Mouse (Mus musculus) forebrain, embryonic 14.5 days (tissue): ENCODE results near the gene Pank2. TPM values are rescaled to one million over a fixed set of nuclear protein-coding genes. Genes with fewer than 3 reads are reported as not detected.
"Not testable (repeated sequence)": the region's sequence is repeated elsewhere in the genome, so short reads cannot be mapped to it uniquely, and the experiment has no call there.

Experiments
- ATAC-seq: fragments of 200-750 bp; cut with Nextera tagmentation; 2 replicates; pipeline ENCODE4 v1.8.0; 2017; ENCODE audit warnings: mild to moderate bottlenecking, moderate library complexity
- DNase-seq: peaks from one replicate; pipeline ENCODE4 v3.0.0-alpha.2; 2015; ENCODE audit warnings: low spot score
- H3K27ac ChIP-seq: fragments of 300-500 bp; sonication (generic); 2 replicates; pipeline ENCODE4 v1.5.1; 2014; ENCODE audit warnings: low read depth, mild to moderate bottlenecking, control low read depth, low read length, moderate library complexity
- H3K27me3 ChIP-seq: fragments of 300-500 bp; sonication (generic); replicated peaks from 2 replicates; pipeline ENCODE4 v1.6.1; 2014; ENCODE audit warnings: low read length, control low read depth, mixed read lengths; ENCODE audit not compliant: control insufficient read depth, insufficient read depth
- H3K36me3 ChIP-seq: fragments of 300-500 bp; sonication (generic); 2 replicates; pipeline ENCODE4 v1.6.1; 2014; ENCODE audit warnings: low read length, control low read depth; ENCODE audit not compliant: control insufficient read depth, insufficient read depth
- H3K4me1 ChIP-seq: fragments of 300-500 bp; sonication (generic); 2 replicates; pipeline ENCODE4 v1.6.1; 2014; ENCODE audit warnings: antibody characterized with exemption, low read length, control low read depth; ENCODE audit not compliant: control insufficient read depth, insufficient read depth
- H3K4me2 ChIP-seq: fragments of 300-500 bp; sonication (generic); 2 replicates; pipeline ENCODE4 v1.6.1; 2014; ENCODE audit warnings: mild to moderate bottlenecking, control low read depth, low read length
- H3K4me3 ChIP-seq: fragments of 300-500 bp; sonication (generic); 2 replicates; pipeline ENCODE4 v1.5.1; 2014; ENCODE audit warnings: low read depth, low read length, control low read depth
- H3K9ac ChIP-seq: fragments of 300-500 bp; sonication (generic); 2 replicates; pipeline ENCODE4 v1.6.1; 2014; ENCODE audit warnings: mild to moderate bottlenecking, low read length, control low read depth, moderate library complexity
- H3K9me3 ChIP-seq: fragments of 300-500 bp; sonication (generic); replicated peaks from 2 replicates; pipeline ENCODE4 v1.6.1; 2016; ENCODE audit warnings: low read length, control low read depth, mixed read lengths; ENCODE audit not compliant: control insufficient read depth
- WGBS: fragments of 180-500 bp; shearing (Covaris S2); extraction: QIAGEN DNeasy Blood & Tissue Kit; methylation state at CpG from one replicate; pipeline ENCODE4 v1.1.7; 2014; 5-methylcytosine and 5-hydroxymethylcytosine counted together
- polyA plus RNA-seq: library from polyadenylated mRNA; unstranded; fragments of >200 nt; fragmentation: Nextera tagmentation; extraction: Ambion mirVana; gene quantifications from 2 replicates; pipeline ENCODE4 v1.2.1, GENCODE M21; 2014

Gene Pank2
- polyA plus RNA-seq, 1 experiment from 2014 or later, result 29.4 TPM

DNA sequence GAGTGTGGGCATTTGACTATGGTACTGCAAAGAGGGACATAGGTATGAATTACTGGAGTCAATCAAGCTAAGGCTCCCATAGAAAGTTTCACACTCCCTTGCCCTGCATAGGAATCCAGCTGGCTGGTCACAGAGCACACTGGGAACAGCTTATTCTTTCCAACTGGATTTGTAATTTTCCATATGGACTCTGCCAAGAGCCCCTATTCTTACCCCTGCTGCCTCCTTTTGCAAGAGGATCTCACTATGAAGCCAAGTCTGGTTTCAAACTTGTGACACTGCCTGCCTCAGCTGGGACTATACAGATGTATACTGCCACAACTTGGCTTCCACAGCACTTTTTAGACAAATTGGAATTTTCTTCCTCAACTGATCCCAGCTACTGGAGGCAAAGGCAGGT, 39.3 kb downstream of the Pank2 start:
- no peaks in the 10 kb centered on the region for H3K27me3 ChIP-seq

DNA sequence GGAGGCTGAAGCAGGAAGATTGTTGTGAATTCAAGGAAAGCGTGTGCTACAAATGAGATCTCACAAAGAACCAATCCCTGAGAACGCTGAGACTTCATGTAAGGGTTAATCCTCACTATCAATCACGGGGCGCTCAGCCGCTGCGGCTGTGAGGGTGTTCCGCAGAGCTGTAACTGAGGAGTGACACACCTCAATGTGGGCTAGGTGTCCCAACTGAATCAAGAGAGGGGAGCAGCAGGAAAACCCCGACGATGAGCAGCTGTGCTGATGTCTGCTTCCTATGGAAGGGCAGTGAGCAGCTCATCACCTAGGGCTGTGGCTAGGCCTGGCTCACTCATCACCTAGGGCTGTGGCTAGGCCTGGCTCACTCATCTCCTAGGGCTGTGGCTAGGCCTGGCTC, 42.2 kb downstream of the Pank2 start:
- Histone ChIP-seq H3K9ac (no peak overlapping the region), H3K4me1 (no peaks in the 10 kb centered on the region), H3K4me3 (no peak overlapping the region), H3K36me3 (peaks cover 46% of the 10 kb centered on the region), H3K4me2 (no peak overlapping the region), H3K9me3 (no peaks in the 10 kb centered on the region), H3K27me3 (no peaks in the 10 kb centered on the region), H3K27ac (no peak overlapping the region)
- ATAC-seq, result no peak
- WGBS, result 88% methylated on average over 9 of the region's 9 CpGs
- no peak for DNase-seq

More for the DNA sequence above, 39.3 kb downstream of the Pank2 start:
- Histone ChIP-seq H3K4me2 (no peak overlapping the region), H3K9me3 (no peaks in the 10 kb centered on the region), H3K9ac (no peak overlapping the region), H3K4me3 (no peak overlapping the region), H3K27ac (no peak overlapping the region), H3K36me3 (peaks cover 66% of the 10 kb centered on the region), H3K4me1 (no peaks in the 10 kb centered on the region)
- no peak for ATAC-seq
- DNase-seq, result no peak

DNA sequence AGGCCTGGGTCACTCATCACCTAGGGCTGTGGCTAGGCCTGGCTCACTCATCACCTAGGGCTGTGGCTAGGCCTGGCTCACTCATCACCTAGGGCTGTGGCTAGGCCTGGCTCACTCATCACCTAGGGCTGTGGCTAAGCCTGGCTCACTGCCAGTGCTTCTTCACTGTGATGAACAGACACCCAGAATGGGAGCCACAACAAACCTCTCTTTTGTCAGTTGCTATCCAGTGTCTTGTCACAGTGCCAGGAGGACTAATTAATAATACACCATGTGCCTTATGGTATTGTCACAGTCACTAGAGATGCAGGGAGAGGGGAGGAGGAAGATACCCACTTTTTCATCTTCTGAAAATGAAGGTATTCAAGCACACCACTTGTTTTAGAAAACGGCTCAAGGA, 42.9 kb downstream of the Pank2 start:
- not testable (repeated sequence) for H3K4me3 ChIP-seq, H3K4me1 ChIP-seq, ATAC-seq, H3K9me3 ChIP-seq, H3K27me3 ChIP-seq, H3K9ac ChIP-seq, H3K4me2 ChIP-seq, H3K27ac ChIP-seq
- 56% methylated on average over 1 of the region's 1 CpGs for WGBS
- peak; percentile 57 for DNase-seq
- peaks cover 38% of the 10 kb centered on the region for H3K36me3 ChIP-seq

DNA sequence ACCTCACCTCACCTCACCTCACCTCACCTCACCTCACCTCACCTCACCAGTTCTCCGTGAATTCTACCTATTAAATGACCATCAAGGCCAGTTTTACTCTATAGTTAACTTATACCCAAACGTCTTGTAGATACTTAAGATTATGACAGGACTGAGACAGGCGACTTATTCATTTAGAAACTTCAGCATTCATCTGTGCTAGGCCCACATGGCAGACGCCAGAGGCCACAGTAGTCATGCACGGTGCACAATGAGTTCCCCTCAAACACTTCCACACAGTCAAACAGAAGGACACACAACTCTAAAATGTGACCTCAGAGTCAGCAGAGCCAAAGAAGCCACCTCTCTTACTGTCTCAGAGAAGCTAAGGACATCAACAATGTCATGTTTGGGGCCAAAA, 45.1 kb downstream of the Pank2 start:
- H3K27ac ChIP-seq, result no peak overlapping the region
- DNase-seq, result no peak
- 90% methylated on average over 5 of the region's 5 CpGs for WGBS
- H3K4me3 ChIP-seq, result no peak overlapping the region
- no peak for ATAC-seq
- H3K4me2 ChIP-seq, result no peak overlapping the region
- no peaks in the 10 kb centered on the region for H3K4me1 ChIP-seq
- peaks cover 29% of the 10 kb centered on the region for H3K36me3 ChIP-seq
- no peaks in the 10 kb centered on the region for H3K9me3 ChIP-seq
- H3K27me3 ChIP-seq, result no peaks in the 10 kb centered on the region
- no peak overlapping the region for H3K9ac ChIP-seq

DNA sequence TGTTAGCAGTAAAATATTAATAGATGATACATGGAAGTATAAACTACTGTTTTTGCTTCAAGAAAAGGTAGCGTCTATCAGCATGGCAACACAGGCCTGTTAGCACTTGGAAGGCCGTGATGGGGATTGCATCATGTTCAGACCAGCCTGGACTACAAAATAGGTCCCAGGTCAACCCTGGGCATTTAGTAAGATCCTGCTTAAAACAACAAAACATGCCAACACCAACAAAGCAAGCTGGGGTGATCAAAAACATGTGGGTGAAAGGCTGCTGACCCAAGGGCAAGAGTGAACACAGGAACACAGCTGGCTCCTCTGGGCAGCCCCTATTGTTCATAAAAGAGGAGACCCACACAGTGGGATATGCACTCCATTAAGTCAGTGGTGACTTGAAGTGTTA, 45.5 kb downstream of the Pank2 start:
- peaks cover 25% of the 10 kb centered on the region for H3K36me3 ChIP-seq
- no peak overlapping the region for H3K4me3 ChIP-seq
- H3K27me3 ChIP-seq, result no peaks in the 10 kb centered on the region
- H3K9ac ChIP-seq, result no peak overlapping the region
- H3K9me3 ChIP-seq, result no peaks in the 10 kb centered on the region
- DNase-seq (no peak), ATAC-seq (no peak)
- 88% methylated on average over 2 of the region's 2 CpGs for WGBS
- H3K27ac ChIP-seq, result no peak overlapping the region
- H3K4me1 ChIP-seq, result no peaks in the 10 kb centered on the region
- no peak overlapping the region for H3K4me2 ChIP-seq

DNA sequence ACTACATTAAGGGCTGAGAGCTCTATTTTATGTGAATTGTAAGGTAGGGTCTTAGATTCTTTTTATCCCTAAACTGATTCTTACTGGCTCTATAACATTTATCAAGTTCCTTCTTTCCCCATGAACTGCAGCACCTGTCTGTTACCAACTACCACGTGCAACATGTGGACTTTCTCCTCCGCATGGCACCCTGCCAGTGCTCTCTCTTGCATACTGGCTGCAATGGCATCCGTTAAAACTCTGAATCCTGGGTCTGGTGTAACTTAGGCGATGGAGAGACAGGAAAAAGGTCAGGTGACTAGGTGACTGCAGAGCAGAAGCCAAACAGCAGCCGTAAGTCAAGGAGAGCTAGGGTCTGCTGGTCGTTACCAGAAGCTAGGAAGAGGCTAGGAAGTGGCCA, 47.0 kb downstream of the Pank2 start:
- Histone ChIP-seq H3K27me3 (no peaks in the 10 kb centered on the region), H3K4me2 (no peak overlapping the region), H3K27ac (no peak overlapping the region), H3K36me3 (peaks cover 10% of the 10 kb centered on the region; the same call in 1 of the 2 replicates), H3K9me3 (no peaks in the 10 kb centered on the region), H3K4me1 (no peaks in the 10 kb centered on the region), H3K4me3 (no peak overlapping the region), H3K9ac (no peak overlapping the region)
- ATAC-seq (no peak), DNase-seq (no peak)
- 75% methylated on average over 6 of the region's 6 CpGs for WGBS

DNA sequence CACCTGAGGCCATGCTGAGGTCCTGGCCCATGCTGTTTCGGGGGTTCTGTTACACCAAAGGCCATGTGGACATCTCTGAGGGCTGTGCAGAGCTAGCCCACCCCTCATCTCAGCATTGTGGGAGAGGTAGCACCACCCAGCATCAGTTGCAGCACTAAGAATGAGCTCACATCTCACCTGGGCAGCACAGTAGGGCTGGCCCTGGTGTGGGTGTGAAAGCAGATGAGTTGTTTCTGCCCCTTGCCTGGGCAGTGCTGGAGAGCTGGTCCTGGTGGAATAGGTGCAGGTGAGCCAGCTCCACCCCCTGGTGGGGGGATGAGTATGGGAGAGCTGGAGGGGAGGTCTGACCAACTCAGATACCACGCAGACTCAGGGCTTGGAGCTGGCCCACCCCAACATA, 53.9 kb downstream of the Pank2 start:
- Histone ChIP-seq H3K4me2 (no peak overlapping the region), H3K27me3 (no peaks in the 10 kb centered on the region), H3K9ac (no peak overlapping the region), H3K4me1 (no peaks in the 10 kb centered on the region), H3K27ac (no peak overlapping the region), H3K36me3 (peaks cover 6% of the 10 kb centered on the region; the same call in 1 of the 2 replicates), H3K9me3 (0 out of 2 replicates have a peak, but pooled peaks cover 8% of the 10 kb centered on the region), H3K4me3 (no peak overlapping the region)
- WGBS, result 94% methylated on average over 2 of the region's 2 CpGs
- ATAC-seq (no peak), DNase-seq (no peak)

DNA sequence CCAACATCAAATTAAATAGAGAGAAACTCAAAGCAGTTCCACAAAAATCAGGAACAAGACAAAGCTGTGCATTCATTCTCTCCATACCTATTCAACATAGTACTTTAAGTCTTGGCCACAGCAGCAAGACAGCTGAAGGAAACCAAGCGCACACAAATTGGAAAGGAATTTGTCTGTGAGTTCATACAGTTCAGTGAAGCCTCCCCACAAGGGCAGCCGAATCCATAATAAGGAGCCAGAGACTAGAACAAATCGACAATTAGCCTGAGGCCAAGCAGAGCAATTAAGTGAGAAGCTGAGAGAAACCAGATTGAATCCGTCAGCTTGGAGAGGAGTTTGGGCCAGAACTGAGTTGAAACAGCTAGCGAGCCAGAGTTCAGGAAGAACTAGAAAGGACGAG, 57.1 kb downstream of the Pank2 start:
- Histone ChIP-seq H3K9me3 (0 out of 2 replicates have a peak, but pooled peaks cover 8% of the 10 kb centered on the region), H3K27me3 (no peaks in the 10 kb centered on the region), H3K4me2 (no peak overlapping the region), H3K27ac (no peak overlapping the region), H3K9ac (no peak overlapping the region), H3K4me1 (no peaks in the 10 kb centered on the region), H3K36me3 (no peaks in the 10 kb centered on the region), H3K4me3 (no peak overlapping the region)
- DNase-seq, result no peak
- ATAC-seq, result no peak
- 66% methylated on average over 6 of the region's 6 CpGs for WGBS

DNA sequence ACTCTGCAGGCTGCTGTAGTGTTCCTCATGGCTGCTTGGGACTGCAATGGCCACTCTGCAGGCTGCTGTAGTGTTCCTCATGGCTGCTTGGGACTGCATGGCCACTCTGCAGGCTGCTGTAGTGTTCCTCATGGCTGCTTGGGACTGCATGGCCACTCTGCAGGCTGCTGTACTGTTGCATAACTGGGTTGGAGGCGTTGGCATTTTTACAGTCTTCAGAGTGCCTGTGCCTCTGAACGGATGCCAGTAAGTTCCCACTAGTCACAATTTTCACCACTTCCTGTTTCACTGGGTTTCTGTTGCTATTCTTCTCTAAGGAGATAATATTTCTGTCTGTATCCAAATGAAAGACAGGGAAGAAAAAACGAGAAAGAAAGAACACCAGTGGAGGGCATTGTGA, 58.9 kb downstream of the Pank2 start:
- H3K27ac ChIP-seq, H3K4me2 ChIP-seq, H3K4me3 ChIP-seq, H3K36me3 ChIP-seq, H3K9me3 ChIP-seq, H3K27me3 ChIP-seq, ATAC-seq, DNase-seq, H3K9ac ChIP-seq, H3K4me1 ChIP-seq: not testable (repeated sequence)
- 87% methylated on average over 3 of the region's 3 CpGs for WGBS
